Mouse (Mus musculus): Measurements from ENCODE around the gene Gm49361. TPM values are rescaled to one million over a fixed set of nuclear protein-coding genes. Genes with fewer than 3 reads are reported as not detected.

Gm49361 gene
- total and polyA plus RNA-seq, 3 experiments: not detected

DNA sequence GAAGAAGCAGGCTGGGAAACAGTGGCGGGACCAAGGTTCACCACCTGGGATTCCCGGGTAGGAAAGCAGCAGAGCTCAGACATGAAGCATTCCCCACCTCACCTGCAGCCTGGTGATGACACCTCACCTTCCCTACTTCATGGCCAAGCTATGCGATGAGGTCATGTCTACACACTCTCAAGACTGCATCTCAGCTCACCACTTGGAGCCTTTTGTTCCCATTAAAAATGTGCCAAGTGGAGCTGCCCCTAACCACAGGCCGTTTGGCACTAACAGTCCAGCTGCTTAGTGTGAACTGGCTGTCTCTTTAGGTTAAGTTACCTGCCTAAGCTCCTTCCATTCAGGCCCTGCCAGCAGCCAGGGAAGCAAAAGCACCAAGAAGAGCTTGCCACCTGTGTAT is 40.8 kb downstream of the Gm49361 start:
- Histone ChIP-seq H3K36me3 (replicated peaks in 1 of 2; ENCODE audit: control insufficient read depth in 1 of 2, insufficient read depth in 1 of 2, low read length in 1 of 2) (peaks cover 0 to under 1% of the 10 kb centered on the region in 2 experiments), H3K4me3 (replicated peaks in 1 of 3; ENCODE audit: low read depth in 2 of 3, low read length in 2 of 3, poor library complexity in 1 of 3) (no peak overlapping the region), H3K9ac (ENCODE audit: insufficient read depth, low read depth) (no peak overlapping the region), H3K27ac (ENCODE audit: insufficient read depth, low read depth) (no peak overlapping the region), H3K4me2 (ENCODE audit: insufficient read depth, low read depth, poor library complexity, severe bottlenecking) (no peak overlapping the region), H3K27me3 (replicated peaks) (no peaks in the 10 kb centered on the region), H3K4me1 (ENCODE audit: control insufficient read depth in 1 of 2, insufficient read depth in 2 of 2) (no peaks in the 10 kb centered on the region), H3K79me2 (replicated peaks; ENCODE audit: control insufficient read depth, extremely low read depth, insufficient read depth, poor library complexity, severe bottlenecking) (no peaks in the 10 kb centered on the region), H3K9me3 (replicated peaks; ENCODE audit: low read length) (no peaks in the 10 kb centered on the region)
- in situ Hi-C loops (cut with MboI; ENCODE audit: low pct_ligation_motif_present, low pct_unique_long_range_greater_than_20kb, low sequenced_read_pairs) (no loop called here), dilution Hi-C loops (cut with MboI; ENCODE audit: extremely low pct_ligation_motif_present, extremely low pct_unique_long_range_greater_than_20kb, low sequenced_read_pairs) (no loop called here)
- no peak for DNase-seq (ENCODE audit: extremely low read depth)
- TF ChIP-seq JUND (conservative IDR thresholded peaks at IDR 0.05; ENCODE audit: low read depth, low read length) (no peak), ZC3H11A (IDR thresholded peaks at IDR 0.05; ENCODE audit: low read depth, low read length) (no peak), TCF12 (IDR thresholded peaks at IDR 0.05; ENCODE audit: low read depth, low read length) (no peak), MXI1 (IDR thresholded peaks at IDR 0.05; ENCODE audit: low read depth, low read length) (no peak), UBTF (IDR thresholded peaks at IDR 0.05; ENCODE audit: low read depth, low read length) (no peak), GABPA (IDR thresholded peaks at IDR 0.05; ENCODE audit: insufficient replicate concordance, low read depth, low read length) (no peak), MAFK (IDR thresholded peaks at IDR 0.05; ENCODE audit: insufficient replicate concordance, low read length) (no peak), TBP (conservative IDR thresholded peaks at IDR 0.05; ENCODE audit: low read depth, low read length) (no peak), SIN3A (IDR thresholded peaks at IDR 0.05; ENCODE audit: low read length) (no peak), SMC3 (IDR thresholded peaks at IDR 0.05; ENCODE audit: low read depth, low read length) (no peak), ZKSCAN1 (IDR thresholded peaks at IDR 0.05; ENCODE audit: borderline replicate concordance, low read depth, low read length) (no peak), NRF1 (IDR thresholded peaks at IDR 0.05; ENCODE audit: low read depth, low read length) (no peak), JUN (IDR thresholded peaks at IDR 0.05; ENCODE audit: insufficient read depth, low read depth, low read length) (no peak), CHD1 (IDR thresholded peaks at IDR 0.05; ENCODE audit: low read depth, low read length) (no peak)

- Histone ChIP-seq H3K4me1 (ENCODE audit: control insufficient read depth in 1 of 2, insufficient read depth in 2 of 2) (0 out of 4 replicates have a peak, but pooled peaks cover 0 to 2% of the 10 kb centered on the region in 2 experiments), H3K79me2 (replicated peaks; ENCODE audit: control insufficient read depth, extremely low read depth, insufficient read depth, poor library complexity, severe bottlenecking) (no peaks in the 10 kb centered on the region), H3K4me3 (replicated peaks in 1 of 3; ENCODE audit: low read depth in 2 of 3, low read length in 2 of 3, poor library complexity in 1 of 3) (no peak overlapping the region), H3K4me2 (ENCODE audit: insufficient read depth, low read depth, poor library complexity, severe bottlenecking) (no peak overlapping the region), H3K9ac (ENCODE audit: insufficient read depth, low read depth) (no peak overlapping the region), H3K9me3 (replicated peaks; ENCODE audit: low read length) (no peaks in the 10 kb centered on the region), H3K36me3 (replicated peaks in 1 of 2; ENCODE audit: control insufficient read depth in 1 of 2, insufficient read depth in 1 of 2, low read length in 1 of 2) (peaks cover 5 to 7% of the 10 kb centered on the region in 2 experiments), H3K27ac (ENCODE audit: insufficient read depth, low read depth) (no peak overlapping the region), H3K27me3 (replicated peaks) (no peaks in the 10 kb centered on the region)
- no peak for TF ChIP-seq IRF4 (IDR thresholded peaks at IDR 0.05; ENCODE audit: low read depth, low read length)
- TF ChIP-seq NRF1 (IDR thresholded peaks at IDR 0.05; ENCODE audit: low read depth, low read length): no peak
- no peak for TF ChIP-seq MYC (IDR thresholded peaks at IDR 0.05; ENCODE audit: low read depth, low read length)
- TF ChIP-seq SMC3 (IDR thresholded peaks at IDR 0.05; ENCODE audit: low read depth, low read length): no peak
- TF ChIP-seq USF2 (conservative IDR thresholded peaks at IDR 0.05; ENCODE audit: low read depth, low read length): no peak
- dilution Hi-C loops (cut with MboI; ENCODE audit: extremely low pct_ligation_motif_present, extremely low pct_unique_long_range_greater_than_20kb, low sequenced_read_pairs): no loop called here
- no peak for DNase-seq (ENCODE audit: extremely low read depth)
- in situ Hi-C loops (cut with MboI; ENCODE audit: low pct_ligation_motif_present, low pct_unique_long_range_greater_than_20kb, low sequenced_read_pairs): no loop called here
These were observed 43.9 kb downstream of the Gm49361 start for GRCm38 (mm10) chr14:57701915-57702477.
